Mouse (Mus musculus) lung, adult 2 months (tissue): Measurements from ENCODE around the gene Mtf2. TPM values are rescaled to one million over a fixed set of nuclear protein-coding genes. Genes with fewer than 3 reads are reported as not detected.
A peak's percentile ranks its signal among the peaks of the same experiment; 100 is the strongest.

Experiments
- DNase-seq: peaks from one replicate; pipeline ENCODE4 v3.0.0; 2022
- H3K4me1 ChIP-seq: fragments of 200-500 bp; 2 replicates; pipeline ENCODE4 v1.6.1; 2011; ENCODE audit warnings: low read length; ENCODE audit not compliant: control insufficient read depth, insufficient read depth
- H3K4me3 ChIP-seq: fragments of 200-500 bp; replicated peaks from 2 replicates; pipeline ENCODE3; 2011; ENCODE audit warnings: low read depth, mild to moderate bottlenecking, control low read depth, low read length; ENCODE audit errors: extremely low read depth
- CTCF ChIP-seq: fragments of 200-500 bp; IDR thresholded peaks from 2 replicates; pipeline ENCODE4 v1.5.1; 2011; ENCODE audit warnings: mild to moderate bottlenecking, low read length, control low read depth; ENCODE audit not compliant: insufficient read depth
- POLR2A ChIP-seq: fragments of 200-500 bp; IDR thresholded peaks from 2 replicates; pipeline ENCODE4 v1.6.1; 2011; ENCODE audit warnings: low read depth, mild to moderate bottlenecking, control low read depth, low read length, borderline replicate concordance; ENCODE audit errors: extremely low read depth
- WGBS: fragments of 180-500 bp; shearing (Covaris S2); methylation state at CpG from one replicate; pipeline ENCODE4 v1.1.7; 2018; 5-methylcytosine and 5-hydroxymethylcytosine counted together
- polyA plus RNA-seq: library from polyadenylated mRNA; depleted of rRNA; stranded (reverse); fragments of >200 nt; gene quantifications from 2 replicates; pipeline ENCODE4 v1.2.3, GENCODE M21; 2012; rRNA removed

The Mtf2 gene
- polyA plus RNA-seq, 1 experiment, result 11.3 TPM

- no peaks in the 10 kb centered on the region for H3K4me1 ChIP-seq
- H3K4me3 ChIP-seq, result no peak overlapping the region
- 88% methylated on average over 9 of the region's 9 CpGs for WGBS
- no peak for DNase-seq
- TF ChIP-seq CTCF (no peak), POLR2A (no peak)
Measured at GRCm38 (mm10) chr5:108120221-108120900, 54.9 kb downstream of the Mtf2 start.

GRCm38 (mm10) chr5:108131849-108132440 is 66.5 kb downstream of the Mtf2 start:
- Histone ChIP-seq H3K4me3 (peak overlapping the region; percentile 91), H3K4me1 (peaks cover 7% of the 10 kb centered on the region)
- no peak for TF ChIP-seq CTCF
- TF ChIP-seq POLR2A, result no peak
- no peak for DNase-seq
- under 1% methylated on average over 32 of the region's 32 CpGs for WGBS

GRCm38 (mm10) chr5:108132441-108133243 is 67.2 kb downstream of the Mtf2 start, which contains the start of the genes Tmed5 and Ccdc18:
Gene Tmed5, minus strand, starts transcription at chr5:108132620.
Gene Ccdc18, plus strand, starts transcription at chr5:108132875.
- Histone ChIP-seq H3K4me3 (peak within 1 kb of the TSS; percentile 92), H3K4me1 (peaks cover 7% of the 10 kb centered on the region)
- WGBS, result under 1% methylated on average over 65 of the region's 65 CpGs
- peak; percentile 81; the same call in 1 of the 2 replicates for TF ChIP-seq POLR2A
- no peak for TF ChIP-seq CTCF
- DNase-seq, result peak; percentile 94

GRCm38 (mm10) chr5:108152592-108152991 is 87.1 kb downstream of the Mtf2 start:
- Histone ChIP-seq H3K4me1 (no peaks in the 10 kb centered on the region), H3K4me3 (no peak overlapping the region)
- no peak for TF ChIP-seq CTCF
- no peak for TF ChIP-seq POLR2A
- no peak for DNase-seq
- WGBS, result 91% methylated on average over 1 of the region's 1 CpGs

Other genes starting within 250 kb of the Mtf2 start
- gene Ube2d2b, start 235.6 kb upstream of the Mtf2 start, polyA plus RNA-seq, result not detected in 2 replicates
- gene Evi5, start 190.6 kb upstream of the Mtf2 start, polyA plus RNA-seq, result 16.5 and 18.2 TPM in 2 replicates
- gene Rpl5, start 165.2 kb upstream of the Mtf2 start, polyA plus RNA-seq, result 17.2 and 18.8 TPM in 2 replicates
- gene Fam69a, start 78.6 kb upstream of the Mtf2 start, polyA plus RNA-seq, result 1.6 and 4.4 TPM in 2 replicates
- gene Tmed5, start 66.9 kb downstream of the Mtf2 start, polyA plus RNA-seq, result 87.2 and 108 TPM in 2 replicates
- gene Ccdc18, start 67.2 kb downstream of the Mtf2 start, polyA plus RNA-seq, result 0.02 TPM in 1 of 2 replicates, not detected in the other
- 16.6 and 19.2 TPM in 2 replicates for gene Dr1, start 203.2 kb downstream of the Mtf2 start, polyA plus RNA-seq
- 9.9 and 12.4 TPM in 2 replicates for gene Pigg, start 246.9 kb downstream of the Mtf2 start, polyA plus RNA-seq